ENCODE assay signal across 8 mouse cellular contexts in the genomic region with DNA sequence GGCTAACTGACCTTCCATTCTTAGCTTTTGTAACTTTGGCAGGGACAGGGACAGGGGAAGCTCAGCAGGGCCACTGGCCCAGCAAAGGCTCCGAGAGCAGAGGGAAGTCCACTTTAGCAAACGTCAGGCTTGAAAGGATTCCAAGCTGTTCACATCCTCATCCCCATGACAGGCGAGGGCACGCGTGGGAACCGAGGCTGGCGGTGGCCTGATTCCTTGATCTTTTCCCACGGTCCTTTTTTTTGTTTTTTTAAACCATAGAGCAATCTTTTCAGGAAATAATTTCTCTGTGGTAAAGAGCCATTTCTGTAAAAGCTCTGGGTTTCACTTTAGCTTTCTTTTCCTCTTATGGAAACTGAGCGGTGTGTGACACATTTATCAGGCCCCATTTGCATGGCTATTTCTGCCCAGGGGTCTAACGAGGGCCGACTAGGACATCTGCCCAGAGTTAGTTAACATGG. TPM values are rescaled to one million over a fixed set of nuclear protein-coding genes. Genes with fewer than 3 reads are reported as not detected.
A peak's percentile ranks its signal among the peaks of the same experiment; 100 is the strongest.
DNase-seq lines count a peak whose midpoint lies in the region; ATAC-seq and TF ChIP-seq lines count a peak whose summit lies in the region.

No protein-coding gene starts in this region.

- TF ChIP-seq RAD21 in CH12.LX (IDR thresholded peaks at IDR 0.05; ENCODE audit: low read depth, low read length): no peak; the same call in 1 of the 2 replicates

- peak overlapping the region; percentile 95 for H3K27ac ChIP-seq in CH12.LX (ENCODE audit: insufficient read depth, low read depth)
- H3K27ac ChIP-seq in heart, embryonic 14.5 days (replicated peaks in 1 of 2; ENCODE audit: control insufficient read depth in 1 of 2, insufficient read depth in 1 of 2, low read depth in 2 of 2, low read length in 2 of 2): peak overlapping the region; percentile 89 to 94
- peak overlapping the region; percentile 64 for H3K27ac ChIP-seq in neural tube, embryonic 13.5 days (replicated peaks)

- TF ChIP-seq POLR2A in CH12.LX (IDR thresholded peaks at IDR 0.05; ENCODE audit: low read depth, low read length): no peak

- peak overlapping the region; percentile 6 to 37 (median 29) for H3K4me3 ChIP-seq in CH12.LX (replicated peaks in 1 of 3; ENCODE audit: low read depth in 2 of 3, low read length in 2 of 3, poor library complexity in 1 of 3)
- peak overlapping the region; percentile 15 to 27 for H3K4me3 ChIP-seq in heart, embryonic 14.5 days (ENCODE audit: control insufficient read depth in 1 of 2, insufficient read depth in 1 of 2, low read depth in 1 of 2, low read length in 2 of 2)
- H3K4me3 ChIP-seq in neural tube, embryonic 13.5 days: no peak overlapping the region

- peak overlapping the region; percentile 90 for H3K4me2 ChIP-seq in CH12.LX (ENCODE audit: insufficient read depth, low read depth, poor library complexity, severe bottlenecking)
- peak overlapping the region; percentile 60 for H3K4me2 ChIP-seq in heart, embryonic 14.5 days (ENCODE audit: low read length)
- peak overlapping the region; percentile 25 for H3K4me2 ChIP-seq in neural tube, embryonic 13.5 days

- H3K4me1 ChIP-seq in CH12.LX (ENCODE audit: control insufficient read depth in 1 of 2, insufficient read depth in 2 of 2): peaks cover 49 to 93% of the 10 kb centered on the region in 2 experiments
- peaks cover 75 to 99% of the 10 kb centered on the region in 2 experiments for H3K4me1 ChIP-seq in heart, embryonic 14.5 days (ENCODE audit: control insufficient read depth in 2 of 2, insufficient read depth in 2 of 2, low read length in 2 of 2)
- peaks cover 100% of the 10 kb centered on the region for H3K4me1 ChIP-seq in neural tube, embryonic 13.5 days (replicated peaks)

- no peak for TF ChIP-seq CTCF in CH12.LX (conservative IDR thresholded peaks at IDR 0.05 in 1 of 2, IDR thresholded peaks at IDR 0.05 in 1 of 2; ENCODE audit: low read depth in 2 of 2, low read length in 2 of 2)

- H3K36me3 ChIP-seq in CH12.LX (replicated peaks in 1 of 2; ENCODE audit: control insufficient read depth in 1 of 2, insufficient read depth in 1 of 2, low read length in 1 of 2): peaks cover 6 to 36% of the 10 kb centered on the region in 2 experiments
- H3K36me3 ChIP-seq in heart, embryonic 14.5 days (ENCODE audit: control insufficient read depth, insufficient read depth, low read length): peaks cover 7% of the 10 kb centered on the region
- H3K36me3 ChIP-seq in neural tube, embryonic 13.5 days: peaks cover 8% of the 10 kb centered on the region

- no peaks in the 10 kb centered on the region for H3K27me3 ChIP-seq in CH12.LX (replicated peaks)
- H3K27me3 ChIP-seq in heart, embryonic 14.5 days (ENCODE audit: control insufficient read depth, insufficient read depth, low read length): no peaks in the 10 kb centered on the region
- no peaks in the 10 kb centered on the region for H3K27me3 ChIP-seq in neural tube, embryonic 13.5 days

- in situ Hi-C loops in CH12.LX (cut with MboI; ENCODE audit: low pct_ligation_motif_present, low pct_unique_long_range_greater_than_20kb, low sequenced_read_pairs): no loop called here

- dilution Hi-C loops in CH12.LX (cut with MboI; ENCODE audit: extremely low pct_ligation_motif_present, extremely low pct_unique_long_range_greater_than_20kb, low sequenced_read_pairs): no loop called here

- peak overlapping the region; percentile 41 for H3K9ac ChIP-seq in CH12.LX (ENCODE audit: insufficient read depth, low read depth)
- peak overlapping the region; percentile 62 for H3K9ac ChIP-seq in heart, embryonic 14.5 days (ENCODE audit: low read length)
- H3K9ac ChIP-seq in neural tube, embryonic 13.5 days: no peak overlapping the region

- WGBS in heart, embryonic 14.5 days: 2% methylated on average over 11 of the region's 11 CpGs
- WGBS in neural tube, embryonic 13.5 days: 7% methylated on average over 11 of the region's 11 CpGs

- peaks cover 12% of the 10 kb centered on the region for H3K79me2 ChIP-seq in CH12.LX (replicated peaks; ENCODE audit: control insufficient read depth, extremely low read depth, insufficient read depth, poor library complexity, severe bottlenecking)

- no peak for ATAC-seq in heart, embryonic 14.5 days (ENCODE audit: insufficient number of reproducible peaks, insufficient read depth, low FRiP score, low read depth)
- ATAC-seq in neural tube, embryonic 13.5 days (ENCODE audit: low read depth): no peak
- no peak for ATAC-seq in inflammation-experienced regulatory T-cells, adult 6 months

- peak; percentile 95 for TF ChIP-seq EP300 in CH12.LX (IDR thresholded peaks at IDR 0.05; ENCODE audit: low read length)

- no peaks in the 10 kb centered on the region for H3K9me3 ChIP-seq in CH12.LX (replicated peaks; ENCODE audit: low read length)
- no peaks in the 10 kb centered on the region for H3K9me3 ChIP-seq in heart, embryonic 14.5 days (ENCODE audit: control insufficient read depth, low read length)
- no peaks in the 10 kb centered on the region for H3K9me3 ChIP-seq in neural tube, embryonic 13.5 days

- DNase-seq in 416B (ENCODE audit: low read depth): peak; percentile 34
- peak; percentile 69 for DNase-seq in CH12.LX (ENCODE audit: extremely low read depth)
- peak; percentile 68 to 84 for DNase-seq in kidney, postnatal 36 days
- DNase-seq in left cerebral cortex, adult 11 months (ENCODE audit: low spot score): no peak
- no peak for DNase-seq in gastrocnemius, postnatal 4 days (ENCODE audit: low spot score in 2 of 2)

TF ChIP-seq in CH12.LX, 34 proteins besides CTCF, POLR2A, EP300 and RAD21:
- TF ChIP-seq MAFK (IDR thresholded peaks at IDR 0.05; ENCODE audit: insufficient replicate concordance, low read length) (peak; percentile 86), SIN3A (IDR thresholded peaks at IDR 0.05; ENCODE audit: low read length) (peak; percentile 90), ZNF384 (IDR thresholded peaks at IDR 0.05; ENCODE audit: low read depth, low read length) (peak; percentile 89), IRF4 (IDR thresholded peaks at IDR 0.05; ENCODE audit: low read depth, low read length) (peak; percentile 95), HCFC1 (IDR thresholded peaks at IDR 0.05; ENCODE audit: low read depth, low read length) (peak; percentile 20; the same call in 1 of the 2 replicates), TBP (conservative IDR thresholded peaks at IDR 0.05; ENCODE audit: low read depth, low read length) (peak; percentile 61; the same call in 1 of the 2 replicates), CHD2 (IDR thresholded peaks at IDR 0.05; ENCODE audit: low read length) (no peak), JUN (IDR thresholded peaks at IDR 0.05; ENCODE audit: insufficient read depth, low read depth, low read length) (peak; percentile 73), ETS1 (conservative IDR thresholded peaks at IDR 0.05; ENCODE audit: low read depth, low read length) (peak; percentile 95), UBTF (IDR thresholded peaks at IDR 0.05; ENCODE audit: low read depth, low read length) (no peak), ZMIZ1 (IDR thresholded peaks at IDR 0.05; ENCODE audit: low read depth, low read length) (no peak), BHLHE40 (IDR thresholded peaks at IDR 0.05; ENCODE audit: low read depth, low read length) (peak; percentile 91), RCOR1 (conservative IDR thresholded peaks at IDR 0.05; ENCODE audit: low read depth, low read length) (peak; percentile 80; the same call in 1 of the 2 replicates), USF1 (IDR thresholded peaks at IDR 0.05; ENCODE audit: low read depth, low read length) (no peak), MEF2A (IDR thresholded peaks at IDR 0.05; ENCODE audit: borderline replicate concordance, low read depth, low read length) (peak; percentile 100), JUND (conservative IDR thresholded peaks at IDR 0.05; ENCODE audit: low read depth, low read length) (peak; percentile 76; the same call in 1 of the 2 replicates), TCF12 (IDR thresholded peaks at IDR 0.05; ENCODE audit: low read depth, low read length) (peak; percentile 89)

RNA-seq across cellular contexts. Expression of a gene that starts 17.2 kb away (rescaled TPM):
- total RNA-seq in CH12.LX (2012; rRNA removed) (8.3 and 8.7 TPM in 2 replicates), CH12.LX (2014; rRNA removed) (10.2 and 10.6 TPM in 2 replicates)
- 23.5 and 24.7 TPM in 2 replicates for polyA plus RNA-seq in CH12.LX (2012; ENCODE audit: insufficient read length, low read depth)
- polyA plus RNA-seq in heart, embryonic 14.5 days (2014; fragmentation: Nextera tagmentation; extraction: Ambion mirVana): 47.6 and 47.7 TPM in 2 replicates
- polyA plus RNA-seq in neural tube, embryonic 13.5 days (2015; fragmentation: Nextera tagmentation; extraction: Ambion mirVana): 77.5 and 78.5 TPM in 2 replicates
- 10 to 100 TPM; 18.4 to 21.9 (median 18.7) TPM for polyA plus RNA-seq in inflammation-experienced regulatory T-cells, adult 6 months (2017; shearing (Covaris generic))
- total RNA-seq in gastrocnemius, postnatal 4 days (2021): 10 to 100 TPM; 24.4 to 29.3 TPM

RNA-seq across cellular contexts. Expression of a gene that starts 41.4 kb away (rescaled TPM):
- total RNA-seq in CH12.LX (2012; rRNA removed) (48.4 and 49.8 TPM in 2 replicates), CH12.LX (2014; rRNA removed) (26.1 and 28.3 TPM in 2 replicates)
- 42.1 and 44.7 TPM in 2 replicates for polyA plus RNA-seq in CH12.LX (2012; ENCODE audit: insufficient read length, low read depth)
- 5.0 and 5.3 TPM in 2 replicates for polyA plus RNA-seq in heart, embryonic 14.5 days (2014; fragmentation: Nextera tagmentation; extraction: Ambion mirVana)
- 17.1 and 22.3 TPM in 2 replicates for polyA plus RNA-seq in neural tube, embryonic 13.5 days (2015; fragmentation: Nextera tagmentation; extraction: Ambion mirVana)
- polyA plus RNA-seq in inflammation-experienced regulatory T-cells, adult 6 months (2017; shearing (Covaris generic)): 10 to 100 TPM in 2 of 3 experiments, 1 to 10 TPM in 1; 5.9 to 20.1 (median 14.8) TPM
- total RNA-seq in gastrocnemius, postnatal 4 days (2021): 1 to 10 TPM; 5.5 to 6.6 TPM

Comparison
In these comparisons a context has a peak if more than half of its experiments do, and no peak if none do; other contexts are left out.
1. DNase-seq: peak in 416B (single experiment), CH12.LX (single experiment) and kidney, postnatal 36 days (2 of 2); none in left cerebral cortex, adult 11 months (single experiment) and gastrocnemius, postnatal 4 days (0 of 2).
2. H3K4me2 ChIP-seq: peak in every context shown above with its lines; median percentile 90 in CH12.LX; 60 in heart, embryonic 14.5 days; 25 in neural tube, embryonic 13.5 days.
3. Peak in every context shown above with its lines, with median percentiles within 50 percentile points of each other: H3K27ac ChIP-seq.